Mouse (Mus musculus) frontal cortex, postnatal 14 days (tissue): ENCODE data around the gene Rbms1.

Experiments
- DNase-seq, 2 experiments: peaks; one replicate each; pipeline ENCODE4 v3.0.0; 2022; ENCODE audit warnings: low spot score in 2 of 2

The Rbms1 gene

DNA sequence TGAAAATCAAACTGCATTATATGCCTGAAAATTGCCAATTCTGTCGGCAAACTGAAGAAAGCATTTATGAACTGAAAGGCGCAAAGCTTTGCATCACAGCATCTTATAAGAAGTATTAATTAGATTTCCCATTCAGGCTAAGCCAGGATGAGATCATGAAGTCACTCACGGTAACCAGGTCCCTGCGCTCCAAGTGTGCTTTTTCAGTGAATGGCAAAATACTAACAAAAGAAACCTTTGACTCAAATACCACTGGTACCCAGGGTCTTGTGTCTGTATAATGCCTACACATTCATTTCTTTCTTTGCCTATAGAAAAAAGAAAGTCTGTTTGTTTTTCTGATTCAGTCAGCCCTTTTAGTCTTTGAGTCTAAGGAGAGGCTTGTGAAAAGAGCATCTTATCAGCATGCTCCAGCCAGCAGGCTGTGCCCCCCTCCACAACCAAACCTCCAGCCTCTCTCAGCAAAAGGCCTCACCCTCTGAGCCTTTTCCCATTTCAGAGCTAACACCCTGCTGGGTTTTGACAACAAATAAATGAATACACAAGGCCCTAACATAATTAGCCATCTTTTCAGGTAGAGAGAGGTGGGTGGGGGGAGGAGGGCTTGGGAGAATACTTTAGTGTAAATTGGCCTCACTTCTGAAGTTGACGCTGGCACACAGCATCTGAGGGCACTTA, 83.7 kb downstream of the Rbms1 start:
- no peak for DNase-seq

GRCm38 (mm10) chr2:60877543-60878386, 85.2 kb downstream of the Rbms1 start:
- DNase-seq: no peak

- DNase-seq: no peak
Observed at GRCm38 (mm10) chr2:60876891-60877290, 86.1 kb downstream of the Rbms1 start.

GRCm38 (mm10) chr2:60872095-60872811, 90.7 kb downstream of the Rbms1 start:
- DNase-seq: no peak

GRCm38 (mm10) chr2:60871001-60871400, 92.0 kb downstream of the Rbms1 start:
- DNase-seq: no peak

DNA sequence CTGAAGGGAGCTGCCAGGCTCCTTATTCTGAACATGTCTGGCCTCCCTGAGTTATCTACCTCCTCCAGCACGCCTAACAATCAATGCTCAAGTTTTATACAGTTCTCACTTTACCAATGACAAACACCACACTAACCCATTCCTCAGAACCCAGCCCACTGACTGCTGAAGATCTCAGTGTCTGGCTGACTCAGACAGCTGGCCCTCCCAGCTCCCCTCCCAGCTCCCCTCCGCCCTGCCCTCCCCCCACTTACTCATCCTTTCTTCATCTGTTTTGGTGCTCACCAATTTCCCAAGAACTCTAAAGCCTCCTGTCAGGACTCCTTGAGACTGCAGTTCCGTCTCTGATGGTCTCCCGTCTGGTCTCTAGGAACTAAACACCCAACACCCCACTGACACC, 92.5 kb downstream of the Rbms1 start:
- no peak for DNase-seq

DNA sequence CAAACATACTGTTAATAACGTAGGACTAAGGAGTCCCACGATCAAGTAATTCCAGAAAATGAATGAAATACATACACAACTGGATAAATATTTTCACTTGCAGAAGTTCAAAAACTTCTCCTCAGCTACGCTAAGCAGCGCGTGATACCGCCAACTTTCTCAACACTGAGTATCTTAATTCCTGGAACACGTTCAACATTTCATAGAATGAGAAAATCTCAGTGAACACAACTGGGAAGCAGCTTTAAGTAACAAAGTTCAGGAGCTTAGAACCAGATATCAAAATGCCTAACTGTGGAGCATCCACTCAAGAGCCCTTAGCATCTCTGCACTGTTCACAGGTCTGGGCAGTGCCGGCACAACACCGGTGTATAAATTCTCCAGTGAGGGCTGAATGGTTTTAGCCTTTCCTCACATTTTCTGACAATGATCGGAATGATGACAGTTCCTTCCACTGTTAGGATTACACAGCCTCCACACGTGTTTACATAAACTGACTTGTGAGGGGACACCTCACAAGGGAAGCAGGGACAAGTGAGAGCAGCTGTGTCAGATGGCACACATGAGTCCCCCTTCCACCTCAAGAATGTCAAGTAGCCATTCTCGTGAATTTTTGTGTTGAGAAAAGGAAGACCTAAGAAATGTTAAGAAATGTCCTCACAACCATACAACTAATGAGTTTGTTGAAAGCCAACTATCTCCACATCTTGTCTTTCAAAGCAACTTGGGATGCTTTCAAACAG, 93.8 kb downstream of the Rbms1 start:
- DNase-seq: no peak

- DNase-seq: no peak
Observed at GRCm38 (mm10) chr2:60868060-60868662, 94.8 kb downstream of the Rbms1 start.

DNA sequence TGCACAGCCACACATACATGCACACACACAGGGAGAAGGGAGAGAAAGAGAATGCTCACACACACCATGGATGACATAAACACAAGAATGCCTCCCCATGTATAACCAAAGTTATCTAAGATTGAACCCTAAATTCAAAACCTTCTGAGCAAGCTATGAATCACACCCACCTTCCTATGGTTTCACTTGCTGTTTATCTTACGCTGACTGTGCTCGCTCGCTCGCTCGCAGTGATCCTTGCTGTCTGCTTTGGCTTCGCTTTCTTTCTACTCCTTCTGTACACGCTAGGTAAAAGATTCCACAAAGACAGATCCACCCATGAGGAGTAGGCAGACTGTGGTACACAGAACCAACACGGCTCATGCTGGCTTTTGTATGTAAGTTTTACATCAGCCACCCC, 95.7 kb downstream of the Rbms1 start:
- DNase-seq: no peak

DNA sequence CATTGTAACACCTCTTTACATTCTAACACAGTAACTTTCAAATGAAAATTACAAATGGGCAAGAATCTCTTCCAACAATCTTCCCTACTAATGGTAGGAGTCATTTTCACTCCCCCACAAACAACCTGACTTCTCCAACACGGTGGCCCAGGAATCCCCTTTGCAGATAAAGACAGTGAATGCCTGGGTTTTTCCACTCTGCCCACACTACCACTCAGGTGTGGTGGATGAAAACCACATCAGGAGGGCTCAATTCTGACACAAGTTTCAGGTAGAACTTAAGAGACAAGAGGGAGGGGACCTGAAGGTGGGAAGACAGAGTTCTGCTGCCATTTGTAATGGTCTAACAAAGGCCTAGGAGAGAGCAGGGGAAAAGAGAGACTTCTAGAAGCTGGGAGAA, 97.1 kb downstream of the Rbms1 start:
- DNase-seq: no peak

DNA sequence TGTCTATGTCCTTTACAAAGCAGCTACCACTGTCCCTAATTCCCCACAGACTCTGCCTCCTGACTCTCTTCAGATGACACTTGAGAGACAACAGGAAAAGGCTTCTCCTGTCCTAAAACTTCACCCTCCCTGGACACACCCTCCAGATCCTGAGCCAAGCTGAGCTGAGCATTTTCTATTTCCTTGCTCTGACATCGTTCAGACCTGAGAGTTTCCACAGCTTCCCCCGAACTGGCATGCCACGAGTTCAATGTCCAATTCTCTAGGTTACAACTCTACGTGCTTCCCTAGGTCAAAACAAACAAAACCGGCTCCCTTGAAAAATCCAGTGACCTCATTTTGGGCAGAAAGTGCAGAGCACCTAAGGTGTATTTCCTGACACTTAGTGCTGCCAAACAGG, 98.0 kb downstream of the Rbms1 start:
- no peak for DNase-seq

- DNase-seq: no peak
Observed at GRCm38 (mm10) chr2:60864256-60864795, 98.7 kb downstream of the Rbms1 start.

- DNase-seq: peak in 1 of 2 experiments; percentile 15
Observed at GRCm38 (mm10) chr2:60863827-60864226, 99.2 kb downstream of the Rbms1 start.

DNA sequence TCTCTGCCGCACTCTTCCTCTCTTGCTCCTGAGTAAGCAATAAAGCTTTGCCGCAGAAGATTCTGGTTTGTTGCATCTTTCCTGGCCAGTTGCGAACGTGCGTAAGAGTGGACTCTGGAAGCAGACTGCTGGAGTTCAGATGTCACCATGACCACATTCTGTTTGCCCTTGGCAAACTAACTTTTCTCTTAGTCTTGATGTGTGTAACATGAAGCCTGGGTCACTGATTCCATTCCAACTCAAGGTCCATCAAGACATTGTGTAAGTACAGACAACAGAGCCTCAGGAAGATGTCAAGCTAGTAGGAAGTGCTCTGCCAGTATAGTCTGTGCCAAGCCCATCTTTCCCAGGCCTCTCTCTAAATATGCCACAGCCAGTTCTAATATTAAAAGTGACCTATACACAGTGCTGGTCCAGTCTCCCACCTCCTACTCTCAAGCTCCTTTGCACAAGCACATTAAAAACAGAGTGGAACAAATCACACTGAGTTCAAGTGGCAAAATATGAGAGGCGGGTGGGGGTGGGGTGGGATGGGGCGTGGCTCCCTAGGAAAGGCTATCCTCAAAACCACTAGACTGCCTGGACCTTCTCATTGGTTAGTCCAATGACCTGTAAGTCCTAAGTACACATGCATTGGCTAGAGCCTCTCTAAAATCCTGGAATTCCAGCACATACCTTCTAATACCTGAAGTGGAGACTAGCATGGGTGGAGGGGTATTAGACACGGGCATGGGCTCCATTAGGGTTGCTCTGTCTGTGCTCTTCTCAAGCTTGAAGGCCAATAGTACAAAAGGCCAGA, 99.9 kb downstream of the Rbms1 start:
- no peak for DNase-seq

GRCm38 (mm10) chr2:60858116-60858515, 104.9 kb downstream of the Rbms1 start:
- DNase-seq: no peak

DNA sequence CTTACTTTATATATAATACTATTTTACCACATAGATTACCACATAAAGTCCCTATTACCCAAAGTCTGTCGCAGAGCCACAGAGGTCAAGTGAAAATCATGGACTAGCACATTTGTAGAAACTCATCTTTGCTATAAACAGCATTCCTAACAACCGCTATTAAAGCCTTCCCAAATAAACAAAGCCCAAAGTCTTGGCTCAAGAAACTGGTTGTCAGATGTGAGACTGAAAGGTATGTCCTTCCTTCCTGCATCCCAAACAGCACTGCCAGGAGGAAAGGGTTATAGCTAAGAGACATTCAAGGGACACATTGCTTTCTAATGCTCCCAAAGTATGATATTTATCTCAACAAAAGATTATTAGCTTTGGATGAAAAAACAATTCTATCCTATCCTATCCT, 106.9 kb downstream of the Rbms1 start:
- no peak for DNase-seq

DNA sequence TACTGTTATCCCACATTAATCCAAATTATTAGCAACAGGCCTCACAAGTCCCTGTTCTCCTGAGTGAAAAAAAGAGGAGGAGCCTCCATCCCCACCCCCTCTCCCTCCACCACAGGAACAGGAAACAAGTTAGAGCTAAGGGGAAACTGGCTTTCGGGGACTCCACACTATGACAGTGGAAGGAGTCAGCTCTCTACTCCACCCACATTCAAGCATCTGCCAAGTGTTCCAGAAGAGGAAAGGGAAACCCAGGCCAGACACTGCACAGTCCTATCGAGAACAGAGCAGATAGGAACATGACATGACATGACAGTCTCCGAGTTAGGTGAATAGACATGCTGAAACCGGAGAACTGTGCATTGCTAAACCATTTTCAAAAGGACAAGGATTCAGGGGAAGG, 108.0 kb downstream of the Rbms1 start:
- no peak for DNase-seq

GRCm38 (mm10) chr2:60851898-60852297, 111.1 kb downstream of the Rbms1 start:
- DNase-seq: no peak

DNA sequence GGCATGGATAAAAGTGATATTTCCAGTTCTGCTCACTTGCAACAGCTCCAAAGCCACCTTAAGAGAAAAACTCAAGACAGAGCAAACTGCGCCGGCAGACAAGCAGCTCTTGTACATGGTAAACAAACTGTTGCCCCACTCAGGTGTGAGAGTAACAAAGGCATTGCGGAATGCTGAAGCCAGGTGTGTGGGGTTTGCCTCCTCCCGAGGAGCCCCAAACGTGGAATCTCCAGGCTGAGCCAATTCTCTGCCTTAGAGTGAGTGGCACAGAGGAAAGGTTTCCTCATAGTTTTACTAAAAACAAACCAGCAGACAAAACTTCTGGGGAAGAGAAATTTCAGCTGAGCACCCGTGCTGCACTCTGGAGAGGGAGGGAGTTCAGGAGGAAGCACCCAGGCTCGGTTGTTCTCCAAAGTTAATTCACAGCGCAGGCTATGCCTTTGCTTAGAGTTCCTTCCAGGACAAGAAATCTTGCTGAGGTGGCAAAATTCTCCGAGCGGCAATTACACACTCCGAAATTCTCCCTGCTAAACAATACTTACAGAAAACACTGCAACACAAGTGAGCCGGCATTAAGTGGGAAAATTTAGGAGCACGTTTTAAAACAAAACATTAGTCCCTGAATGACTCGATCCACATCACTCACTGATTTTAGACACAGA, 111.8 kb downstream of the Rbms1 start:
- no peak for DNase-seq

GRCm38 (mm10) chr2:60848478-60848877, 114.5 kb downstream of the Rbms1 start:
- no peak for DNase-seq
